Mouse (Mus musculus) thymus, postnatal 14 days (tissue): ENCODE measurements at regions not wholly inside any gene's neighbourhood (a gene's known extent, or its start where the extent isn't known, plus 50 kb on each side); places are given as distances from the start of the nearest gene placed in this dataset.

Experiments used
- DNase-seq: peaks from one replicate; pipeline ENCODE4 v3.0.0; 2021

DNA sequence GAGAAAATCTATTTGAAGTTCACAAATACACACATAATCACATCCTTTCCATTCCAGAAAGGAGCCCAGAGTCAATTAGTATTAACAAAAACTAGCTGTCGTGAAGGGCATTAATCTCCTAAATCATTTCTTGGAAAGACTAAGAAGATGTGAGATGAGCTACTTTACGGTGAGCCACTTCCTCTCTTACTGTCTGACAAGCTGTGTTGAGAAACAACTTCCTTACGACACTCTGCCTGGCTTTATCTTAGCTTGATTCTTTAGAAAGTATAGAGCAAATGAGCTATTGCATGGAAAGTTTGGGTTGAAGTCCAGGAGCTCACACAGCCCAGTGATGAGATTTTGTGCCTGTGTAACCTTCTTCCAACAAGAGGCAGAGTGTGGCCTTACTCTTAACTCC lies 85.2 kb upstream of the Tmem150c start:
- no peak for DNase-seq

DNA sequence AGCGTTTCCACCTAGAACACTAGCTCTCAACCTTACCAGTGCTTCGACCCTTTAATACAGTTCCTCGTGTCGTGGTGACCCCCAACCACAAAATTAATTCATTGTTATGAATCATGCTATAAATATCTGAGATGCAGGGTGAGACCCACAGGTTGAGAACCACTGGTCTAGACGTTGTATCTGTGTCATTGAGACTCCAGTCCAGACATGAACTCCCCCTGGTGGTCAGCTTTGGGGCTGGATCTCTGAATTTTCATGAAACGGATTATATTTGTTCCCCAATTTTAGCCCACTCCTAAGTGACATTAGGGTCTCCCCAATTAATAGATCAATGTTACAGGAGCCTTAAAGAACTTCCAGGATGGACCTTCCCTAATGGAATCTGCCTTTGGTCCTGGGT lies 81.3 kb upstream of the Tmem150c start:
- DNase-seq, result peak; percentile 46

DNA sequence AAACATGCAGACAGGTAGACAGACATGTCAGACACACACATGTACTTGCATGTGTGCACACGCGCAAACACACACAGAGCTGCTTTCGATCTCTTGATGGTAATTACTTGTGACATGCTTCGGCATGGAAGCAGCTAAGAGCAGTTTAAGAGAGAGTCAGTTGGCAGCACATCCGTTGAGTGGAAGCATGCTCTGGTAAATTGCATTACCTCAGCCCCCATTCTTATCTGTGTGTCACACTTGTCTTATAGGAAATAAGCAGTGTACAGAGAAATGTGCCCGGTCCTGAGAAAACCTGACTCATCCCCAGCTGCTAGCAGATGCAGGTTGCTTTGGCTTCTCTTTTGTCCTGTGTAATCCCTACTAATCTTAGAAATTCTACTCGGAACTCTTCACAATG lies 80.0 kb upstream of the Tmem150c start:
- no peak for DNase-seq

DNA sequence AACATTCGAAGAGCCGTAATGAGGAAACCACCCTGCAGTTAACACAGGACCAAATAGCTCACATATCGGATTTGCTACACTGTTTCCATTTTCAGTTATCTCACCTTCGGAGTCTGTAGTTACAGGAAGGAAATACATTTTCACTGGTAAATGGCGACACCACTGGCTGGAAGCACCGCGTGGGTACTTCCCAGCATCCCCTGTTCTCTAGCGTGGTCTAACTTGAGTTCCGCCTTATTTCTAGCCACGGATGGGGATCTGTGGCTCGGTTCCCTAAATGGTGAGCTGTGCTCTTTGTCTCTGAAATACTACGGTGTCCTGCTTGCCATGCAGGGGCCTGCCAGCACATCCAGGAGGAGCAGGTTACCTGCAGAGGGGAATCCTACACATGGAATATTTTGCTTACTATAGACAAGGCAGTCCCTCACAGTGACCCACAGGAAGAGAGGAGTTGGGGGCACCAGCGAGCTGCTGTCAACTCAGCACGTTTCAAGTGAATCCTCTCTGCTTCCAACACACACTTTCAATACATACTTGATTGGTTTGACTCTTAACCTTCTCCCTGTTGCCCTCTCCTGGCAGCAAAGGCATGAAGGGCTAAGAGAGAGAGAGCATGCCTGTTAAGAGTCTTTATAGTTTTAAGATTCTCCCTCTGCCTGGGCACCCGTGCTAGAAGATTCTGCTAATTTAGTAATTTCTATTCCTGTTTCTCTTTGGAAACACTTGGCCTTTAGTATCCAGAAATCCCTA lies 78.9 kb upstream of the Tmem150c start:
- no peak for DNase-seq

DNA sequence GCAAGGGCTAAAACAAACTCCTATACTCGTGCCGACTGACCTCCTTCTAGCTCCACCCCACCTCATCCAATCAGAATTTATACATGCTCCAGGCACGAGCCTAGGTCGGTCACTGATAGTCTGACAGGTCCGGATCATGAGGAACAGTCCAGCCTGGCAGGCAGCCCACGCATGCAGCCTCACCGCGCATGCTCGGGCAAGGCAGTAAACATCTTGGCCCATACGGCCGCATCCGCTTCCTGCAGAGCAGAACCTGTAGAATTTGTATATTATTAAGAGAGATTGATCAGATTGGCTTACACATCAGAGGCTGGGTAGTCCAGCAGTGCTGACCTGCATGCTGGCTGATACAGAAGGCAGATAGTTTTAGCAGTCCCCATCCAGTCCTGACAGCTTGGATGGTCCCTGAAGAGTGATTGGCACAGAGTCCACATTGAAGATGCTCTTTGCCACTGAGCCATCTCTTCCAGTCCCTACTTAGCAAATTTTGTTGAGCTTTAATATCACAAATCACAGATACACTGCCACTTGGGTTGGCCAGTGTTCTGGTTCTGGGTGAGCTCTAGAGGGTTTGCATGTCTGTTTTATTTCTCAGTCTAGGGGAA lies 78.2 kb upstream of the Tmem150c start:
- DNase-seq, result no peak

DNA sequence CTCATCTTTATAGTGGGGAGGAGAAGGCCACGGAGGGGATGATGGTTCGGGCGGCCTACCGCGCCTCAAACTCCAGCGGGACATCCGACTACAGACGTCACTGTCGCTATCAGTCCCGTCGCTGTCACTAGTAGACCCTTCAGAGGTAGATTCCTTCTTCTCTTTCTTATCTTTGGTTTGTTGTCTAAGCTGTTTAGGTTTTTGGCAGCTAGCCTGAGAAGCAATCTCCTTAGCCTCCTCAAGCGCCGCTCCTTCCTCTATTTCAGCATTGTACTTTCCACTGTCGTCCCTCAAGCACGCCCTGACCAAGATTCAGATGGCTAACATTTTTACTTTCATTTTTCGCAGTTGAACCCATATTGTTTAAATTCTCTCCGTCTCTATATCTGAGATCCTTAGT lies 76.7 kb upstream of the Tmem150c start:
- no peak for DNase-seq

DNA sequence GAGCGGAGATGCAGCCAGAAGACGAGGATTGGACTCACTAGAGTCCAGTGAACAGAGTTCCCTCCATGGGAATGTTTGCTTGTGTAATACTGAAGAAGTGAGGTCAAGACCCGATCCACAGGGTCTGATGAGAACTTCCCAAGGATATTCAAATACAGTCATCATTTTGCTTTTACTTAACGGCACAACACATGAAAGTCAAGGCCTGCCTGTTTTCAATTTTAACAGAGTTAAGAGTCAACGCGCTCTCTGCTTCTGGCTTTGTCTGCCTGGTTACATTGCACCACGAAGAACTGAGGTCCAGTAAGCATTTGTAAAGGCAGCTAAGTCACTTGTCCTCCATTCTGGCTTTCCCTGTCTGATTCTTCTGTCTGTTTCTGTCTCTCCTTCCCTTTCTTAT lies 72.5 kb upstream of the Tmem150c start:
- no peak for DNase-seq

DNA sequence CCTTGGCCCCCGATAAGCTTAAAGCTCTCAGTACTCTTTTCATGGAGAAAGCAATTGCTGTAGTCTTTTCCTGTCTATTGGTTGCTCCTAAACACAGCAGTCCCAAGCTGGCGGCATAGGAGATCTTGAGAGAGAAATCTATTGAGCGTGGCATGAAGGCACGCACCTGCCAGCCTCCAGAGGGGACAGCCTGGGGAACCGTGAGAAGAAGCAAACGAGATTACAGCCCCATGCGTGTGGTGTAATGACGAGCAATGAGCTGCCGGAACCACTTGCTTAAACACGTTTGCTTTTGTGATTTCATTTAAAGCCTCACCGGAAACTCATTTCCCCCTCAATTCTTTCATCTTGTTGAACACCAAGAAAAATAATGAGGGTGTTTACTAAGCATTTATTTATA lies 72.0 kb upstream of the Tmem150c start:
- DNase-seq, result no peak

DNA sequence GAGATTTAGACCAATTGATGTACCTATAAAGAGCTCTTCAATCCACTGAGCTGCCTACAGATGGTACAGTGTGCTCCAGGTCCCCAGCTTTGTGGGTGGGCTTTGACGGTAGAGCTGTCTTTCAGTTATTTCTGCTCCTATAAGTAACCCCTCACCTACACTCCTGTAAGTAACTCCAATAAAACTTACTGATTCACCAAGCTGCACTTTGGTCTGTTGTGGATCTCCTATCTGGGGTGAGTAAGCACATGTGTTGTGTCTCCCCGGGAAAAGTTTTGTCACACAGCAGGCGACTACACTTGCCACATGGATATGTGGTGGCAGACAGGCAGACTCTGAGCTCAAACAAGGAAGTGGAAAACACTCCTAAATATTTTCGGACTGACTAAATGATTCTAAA lies 70.4 kb upstream of the Tmem150c start:
- DNase-seq, result no peak

DNA sequence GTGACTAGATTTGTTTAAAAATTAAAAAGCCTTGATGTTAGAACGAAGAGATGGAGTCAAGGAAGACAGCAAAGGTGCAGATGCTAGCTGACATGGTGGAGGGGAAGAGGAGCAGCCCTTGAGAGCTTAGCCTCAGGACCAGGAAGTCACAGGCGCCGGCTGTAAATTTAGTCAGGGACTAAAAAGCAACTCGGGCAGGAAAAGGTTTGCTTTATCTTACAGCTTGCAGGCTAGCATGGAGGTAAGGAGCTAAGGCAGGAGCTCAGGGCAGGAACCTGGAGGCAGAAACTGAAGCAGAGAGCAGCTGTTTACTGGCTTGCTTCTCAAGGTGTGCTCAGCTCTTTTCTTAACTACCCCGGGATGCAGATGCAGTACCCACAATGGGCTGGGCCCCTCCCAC lies 68.3 kb upstream of the Tmem150c start:
- no peak for DNase-seq

DNA sequence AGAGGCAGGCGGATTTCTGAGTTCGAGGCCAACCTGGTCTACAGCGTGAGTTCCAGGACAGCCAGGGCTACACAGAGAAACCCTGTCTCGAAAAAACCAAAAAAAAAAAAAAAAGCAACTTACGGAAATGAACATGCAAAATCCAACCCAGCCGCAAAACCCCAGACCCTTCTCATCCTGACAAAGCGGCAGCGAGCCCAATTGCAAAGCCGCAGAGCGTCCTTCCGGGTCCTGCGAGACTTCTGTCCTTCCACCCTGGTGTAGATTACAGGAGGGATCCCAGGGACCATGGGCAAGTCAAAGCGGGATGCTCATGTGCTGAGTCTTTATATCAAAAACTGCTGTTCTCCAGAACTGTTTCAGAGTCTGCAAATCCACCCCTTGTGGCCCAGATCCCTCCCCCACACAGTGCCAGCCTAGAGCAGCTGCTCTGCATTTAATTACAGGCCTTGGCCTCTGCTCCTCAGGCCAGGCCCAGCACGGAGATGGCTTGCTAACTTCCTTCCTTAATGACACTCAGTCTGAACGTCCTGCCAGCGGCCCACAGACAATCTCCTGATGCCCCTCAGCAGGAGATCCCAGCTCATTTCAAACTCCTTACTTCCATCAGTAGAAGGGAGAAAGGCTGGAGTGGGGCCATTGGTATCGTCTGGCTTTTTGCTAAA lies 67.1 kb upstream of the Tmem150c start:
- DNase-seq, result no peak

DNA sequence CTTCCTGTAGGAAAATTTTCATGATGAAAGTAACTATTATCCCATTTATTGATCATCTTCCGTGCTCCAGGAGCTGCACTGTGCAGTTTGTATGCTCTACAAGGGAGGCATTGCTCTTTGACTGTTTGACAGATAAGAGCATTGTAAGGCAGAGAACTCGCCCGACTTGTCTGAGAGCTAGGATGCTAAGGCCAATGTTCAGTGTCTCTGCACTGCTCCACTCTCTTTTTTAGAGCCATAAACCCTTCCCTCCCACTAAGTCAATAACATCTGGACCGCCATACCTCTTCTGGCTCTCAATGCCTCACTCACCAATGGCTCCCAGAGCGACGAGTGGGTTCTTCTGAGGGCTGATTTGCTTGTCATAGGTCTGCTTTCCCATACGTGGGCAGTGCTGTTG lies 65.9 kb upstream of the Tmem150c start:
- DNase-seq, result no peak

DNA sequence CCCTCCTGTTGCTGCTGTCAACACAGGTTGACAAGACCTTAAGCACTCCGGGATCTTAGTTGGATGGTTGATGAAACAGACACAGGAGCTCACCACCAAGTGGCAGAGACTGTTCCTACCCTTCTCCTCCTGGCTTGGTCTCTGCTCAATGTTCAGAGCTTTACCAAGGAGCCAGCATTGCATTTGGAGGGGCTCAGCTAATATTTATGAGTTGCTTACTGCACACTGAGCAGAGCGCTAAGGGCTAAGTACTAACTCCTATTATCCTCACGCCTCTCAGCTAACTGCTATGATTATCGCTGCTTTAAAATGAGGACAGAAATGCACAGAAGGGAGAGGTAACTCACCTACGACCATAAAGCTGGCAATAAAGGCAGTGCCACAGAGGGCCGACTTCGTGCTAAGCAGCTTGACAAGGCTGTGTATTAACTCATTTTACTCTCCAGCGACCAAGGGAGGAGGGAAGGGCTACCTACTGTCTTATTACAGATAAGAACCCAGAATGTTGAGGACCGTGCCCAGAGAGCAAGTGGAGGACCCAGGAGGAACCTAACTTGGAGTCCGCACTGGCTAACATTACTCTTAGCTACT lies 65.3 kb upstream of the Tmem150c start:
- no peak for DNase-seq

DNA sequence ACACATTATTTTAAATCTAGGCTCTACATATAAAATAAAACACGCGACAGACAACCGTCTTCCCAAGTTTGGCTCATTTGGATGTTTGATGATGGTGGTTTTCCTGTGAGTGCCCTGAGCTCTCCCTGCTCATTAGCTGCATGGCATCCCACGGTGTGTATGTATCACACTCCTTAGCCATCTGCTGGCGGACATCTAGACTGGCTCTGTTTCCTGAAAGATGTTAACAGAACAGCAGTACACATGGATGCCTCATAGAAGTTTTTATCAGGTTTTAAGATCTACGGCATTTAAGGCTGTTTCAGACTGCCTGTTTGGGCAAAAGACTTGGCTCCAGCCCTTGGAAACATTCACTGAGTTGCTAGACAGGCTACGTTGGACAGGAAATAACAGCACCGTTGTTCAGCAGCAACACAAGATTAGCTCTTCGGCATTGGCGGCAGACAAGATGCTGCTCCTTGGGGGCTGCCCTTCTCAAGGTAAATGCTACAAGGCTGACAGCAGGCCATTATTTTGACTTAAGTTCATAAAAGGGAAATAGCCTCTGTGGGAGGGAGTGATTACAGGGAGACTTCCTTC lies 61.5 kb upstream of the Tmem150c start:
- no peak for DNase-seq

DNA sequence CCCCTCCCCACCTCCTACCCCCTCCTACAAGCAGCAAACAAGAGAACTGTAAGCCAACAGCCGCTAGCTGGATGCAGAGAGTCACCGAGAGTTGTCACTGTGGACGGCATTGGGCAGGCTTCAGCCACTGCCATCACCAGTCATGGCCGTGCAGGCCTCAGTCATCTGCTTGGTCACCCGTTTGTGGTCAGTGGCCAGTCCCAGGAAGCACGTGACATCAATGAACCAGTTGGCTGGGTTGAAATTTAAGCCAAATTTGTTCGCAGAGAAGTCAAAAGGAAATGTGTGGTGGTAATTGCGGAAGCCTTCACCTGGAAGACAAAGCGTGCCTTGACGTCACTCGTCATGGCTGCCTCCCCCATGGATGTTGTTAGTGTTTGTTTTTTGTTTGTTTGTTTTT lies 60.7 kb upstream of the Tmem150c start:
- DNase-seq, result no peak

DNA sequence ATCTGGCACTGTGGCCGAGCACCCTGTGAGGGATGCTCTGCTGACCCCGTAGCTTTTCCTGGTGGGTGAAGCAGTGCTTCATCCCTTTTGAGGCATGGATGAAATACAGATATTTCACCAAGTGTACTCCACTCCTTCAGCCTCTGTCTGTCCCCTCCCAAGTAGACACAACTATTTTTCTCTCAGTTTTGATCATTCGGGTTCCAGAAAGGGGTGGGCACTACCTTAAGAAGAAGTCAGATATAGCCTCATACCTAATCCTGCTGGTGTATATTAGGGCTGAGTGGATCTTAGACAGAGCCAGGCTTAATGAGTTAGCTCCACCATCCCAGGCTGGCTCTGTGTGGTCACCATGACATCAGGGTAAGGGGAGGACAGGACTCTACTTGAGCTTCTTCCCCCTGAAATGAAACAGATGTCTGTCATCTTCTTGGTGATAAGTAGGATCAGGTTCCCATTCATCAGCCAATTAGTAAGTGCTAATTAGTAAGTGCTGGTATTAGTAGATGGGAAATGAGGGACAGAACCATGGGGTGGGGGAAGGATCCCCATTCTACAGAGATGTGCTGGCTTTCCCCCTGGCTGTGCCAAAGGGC lies 58.7 kb upstream of the Tmem150c start:
- DNase-seq, result no peak

DNA sequence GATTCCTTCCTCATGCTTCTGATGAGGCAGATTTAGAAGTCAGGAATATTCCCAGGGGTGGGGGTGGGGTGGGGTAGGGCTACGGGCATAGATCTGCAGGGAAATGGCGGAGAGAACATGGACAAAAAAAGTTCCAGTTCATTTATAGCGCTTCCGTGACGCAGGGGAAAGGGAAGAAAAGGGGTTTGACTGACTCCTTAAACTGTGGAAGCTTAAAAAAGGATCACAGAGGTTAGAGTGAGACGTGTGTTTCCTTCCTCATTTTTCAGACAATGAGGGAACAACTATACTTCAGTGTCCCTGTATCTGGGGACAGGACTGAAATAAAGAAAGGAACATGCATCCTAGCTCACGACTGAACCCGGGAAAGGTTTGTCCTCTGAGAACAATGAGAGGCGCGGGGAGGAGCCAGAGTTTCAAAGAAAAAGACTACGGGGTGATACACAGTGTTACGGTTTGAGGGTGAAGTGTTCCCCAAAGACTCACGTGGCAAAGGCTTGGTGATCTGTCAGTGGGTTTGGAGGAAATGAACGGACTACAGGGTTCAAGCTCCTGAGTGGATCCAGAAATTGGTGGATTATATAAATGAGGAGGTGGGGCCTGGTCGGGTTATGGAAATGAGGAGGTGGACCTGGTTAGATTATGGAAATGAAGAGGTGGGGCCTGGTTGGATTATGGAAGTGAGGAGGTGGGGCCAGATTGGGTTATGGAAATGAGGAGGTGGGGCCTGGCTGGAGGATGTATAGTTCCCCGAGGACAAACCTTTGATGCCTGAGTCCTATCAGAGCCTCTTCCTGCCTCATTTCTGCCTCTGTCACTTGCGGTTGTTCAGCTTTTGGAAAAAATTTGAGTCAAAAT lies 57.8 kb upstream of the Tmem150c start:
- DNase-seq, result peak; percentile 23

DNA sequence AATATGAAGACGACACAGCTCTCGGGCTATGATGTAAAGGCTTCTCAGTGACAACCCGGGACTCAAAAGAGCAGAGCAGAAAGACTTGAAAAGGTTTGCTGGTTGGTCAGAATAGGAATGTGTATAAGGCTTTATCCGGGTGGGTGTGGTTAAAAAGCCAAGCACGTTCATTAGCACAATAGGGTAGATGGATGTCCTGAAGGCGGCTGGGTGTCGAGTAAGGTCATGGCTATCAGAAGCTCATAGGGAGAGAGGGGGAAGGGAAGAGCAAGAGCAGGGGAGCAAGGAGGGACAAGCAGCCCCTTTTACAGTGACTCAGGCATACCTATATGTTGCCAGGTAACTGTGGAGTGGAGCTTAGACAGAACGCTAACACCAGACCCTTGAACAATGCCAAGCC lies 54.3 kb upstream of the Tmem150c start:
- no peak for DNase-seq

DNA sequence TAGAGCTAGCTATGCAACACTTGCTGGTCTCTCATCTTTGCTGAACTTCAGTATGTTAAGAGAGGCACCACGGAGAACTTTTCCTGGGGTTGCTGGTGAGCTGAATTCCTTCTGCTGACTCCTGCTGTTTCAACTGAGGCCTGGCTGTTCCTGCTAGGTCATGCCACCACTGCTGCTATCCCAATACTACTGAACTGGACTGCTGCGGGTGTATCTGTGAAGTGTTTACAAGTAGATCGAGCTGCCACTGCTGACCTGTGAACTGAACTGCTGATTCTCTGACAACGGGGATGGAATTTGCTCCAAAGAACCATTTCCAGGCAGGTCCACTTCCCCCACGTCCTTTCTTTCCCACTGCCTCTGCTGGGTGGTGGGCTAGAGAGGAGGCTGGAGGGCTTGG lies 51.1 kb upstream of the Tmem150c start:
- DNase-seq, result no peak
